Mouse (Mus musculus): ENCODE measurements around the gene Hsd11b2.

Gene Hsd11b2

GRCm38 (mm10) chr8:105527110-105527509 is 8.6 kb downstream of the Hsd11b2 start:
- DNase-seq (ENCODE audit: low read depth) = no peak

DNA sequence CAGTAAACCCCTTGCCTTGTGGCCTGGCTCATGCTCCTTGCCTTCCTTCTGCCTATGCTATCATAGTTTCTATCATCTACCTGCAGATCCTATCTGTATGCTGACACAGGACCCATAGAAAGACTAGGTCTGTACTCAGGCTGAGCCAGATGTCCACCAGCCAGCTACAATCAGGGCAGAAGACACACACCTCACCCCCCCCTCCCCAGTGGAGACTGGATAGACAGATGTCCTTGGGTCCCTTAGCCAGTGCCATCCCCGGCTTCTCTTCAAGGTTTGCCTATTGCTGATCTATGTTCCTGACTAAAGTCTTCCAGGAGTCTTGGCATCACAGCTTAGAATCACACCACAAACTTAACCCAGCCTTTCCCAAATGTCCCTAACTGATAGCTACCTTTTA is 9.7 kb downstream of the Hsd11b2 start:
- DNase-seq (ENCODE audit: low read depth) = no peak

- DNase-seq (ENCODE audit: low read depth) = no peak
Observed at GRCm38 (mm10) chr8:105529271-105529670, 10.7 kb downstream of the Hsd11b2 start.

GRCm38 (mm10) chr8:105531774-105532173 is 13.2 kb downstream of the Hsd11b2 start:
- DNase-seq (ENCODE audit: low read depth) = peak; percentile 48

DNA sequence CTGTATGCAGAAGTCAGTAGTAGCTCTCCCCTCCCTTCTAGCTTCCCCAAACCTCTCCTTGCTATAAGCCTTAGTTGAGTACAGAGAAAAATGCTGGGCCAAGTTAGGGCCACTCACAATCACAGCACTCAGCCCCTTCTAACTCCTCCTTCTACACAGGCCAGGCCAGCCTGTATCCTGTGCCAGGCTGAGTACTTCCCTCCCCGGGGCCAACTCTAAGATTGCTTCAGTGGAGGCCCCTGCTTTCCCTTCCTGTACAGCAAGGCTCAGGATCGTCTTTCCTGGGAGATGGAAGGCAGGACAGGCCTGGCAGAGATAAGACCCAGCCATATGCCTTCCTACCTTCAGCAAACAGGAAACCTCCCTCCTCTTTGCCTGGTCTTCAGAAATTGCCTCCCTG is 14.9 kb downstream of the Hsd11b2 start:
- DNase-seq (ENCODE audit: low read depth) = no peak

GRCm38 (mm10) chr8:105533892-105534329 is 15.4 kb downstream of the Hsd11b2 start:
- DNase-seq (ENCODE audit: low read depth) = peak; percentile 76

GRCm38 (mm10) chr8:105536546-105536945 is 18.0 kb downstream of the Hsd11b2 start:
- no peak for DNase-seq (ENCODE audit: low read depth)

GRCm38 (mm10) chr8:105537011-105537677 is 18.6 kb downstream of the Hsd11b2 start:
- DNase-seq (ENCODE audit: low read depth) = no peak

- no peak for DNase-seq (ENCODE audit: low read depth)
Observed at GRCm38 (mm10) chr8:105538940-105539339, 20.4 kb downstream of the Hsd11b2 start.

- DNase-seq (ENCODE audit: low read depth) = no peak
Observed at GRCm38 (mm10) chr8:105542032-105542656, 23.6 kb downstream of the Hsd11b2 start.

- no peak for DNase-seq (ENCODE audit: low read depth)
Observed at GRCm38 (mm10) chr8:105542808-105543207, 24.3 kb downstream of the Hsd11b2 start.

DNA sequence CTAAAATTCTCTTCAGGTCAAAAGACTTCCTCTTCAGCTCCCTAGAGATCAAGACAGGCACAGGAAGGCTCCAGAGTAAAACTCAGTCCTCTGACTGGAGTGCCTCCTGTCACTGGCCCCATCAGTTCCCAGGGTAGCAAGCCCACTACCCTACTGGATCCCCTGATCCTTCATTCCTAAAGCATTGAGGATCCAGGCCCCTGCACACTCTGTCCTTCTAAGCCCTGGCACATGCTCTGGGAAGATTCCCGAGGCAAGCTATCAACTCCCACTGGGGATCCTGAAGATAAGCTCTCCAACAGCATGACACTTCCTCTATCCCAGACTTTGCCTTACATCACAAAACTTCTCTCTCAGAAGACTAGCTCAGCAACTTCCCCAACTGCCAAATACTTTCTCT is 25.1 kb downstream of the Hsd11b2 start:
- DNase-seq (ENCODE audit: low read depth) = no peak

DNA sequence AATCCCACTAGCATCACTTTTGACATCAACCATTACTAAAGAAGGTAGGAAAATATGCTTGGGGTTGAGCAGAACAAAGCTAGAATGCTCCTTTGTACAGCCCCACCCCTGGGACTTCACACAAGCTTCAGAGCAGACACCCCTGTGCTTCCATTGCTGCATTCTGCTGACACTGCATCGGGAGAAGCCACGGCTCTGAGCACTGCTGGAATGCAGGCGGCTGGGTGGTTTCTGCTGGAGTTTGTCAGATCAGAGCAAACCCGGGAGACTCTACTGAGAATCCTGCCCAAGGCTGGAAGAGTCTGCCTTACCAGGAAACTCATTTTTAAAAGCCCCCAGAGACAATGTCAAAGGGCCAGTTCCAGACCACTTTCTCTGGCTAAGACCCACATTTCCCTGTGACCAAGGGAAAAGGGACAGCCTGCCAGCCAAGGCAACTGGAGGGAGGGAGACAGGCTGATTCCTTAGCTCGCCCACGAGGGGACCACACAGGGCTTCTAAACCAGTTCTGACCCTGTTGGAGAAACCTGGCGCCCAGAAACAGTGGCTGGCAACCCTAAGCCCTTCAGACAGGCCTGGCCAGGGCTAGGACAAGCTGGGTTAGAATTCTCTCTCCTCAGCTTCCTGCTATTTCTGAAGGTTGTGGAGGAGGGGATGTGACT is 26.1 kb downstream of the Hsd11b2 start:
- DNase-seq (ENCODE audit: low read depth) = no peak

- DNase-seq (ENCODE audit: low read depth) = no peak
Observed at GRCm38 (mm10) chr8:105545249-105545648, 26.7 kb downstream of the Hsd11b2 start.

GRCm38 (mm10) chr8:105546384-105547350 is 28.1 kb downstream of the Hsd11b2 start:
- DNase-seq (ENCODE audit: low read depth) = no peak

GRCm38 (mm10) chr8:105549506-105549905 is 31.0 kb downstream of the Hsd11b2 start:
- no peak for DNase-seq (ENCODE audit: low read depth)

GRCm38 (mm10) chr8:105550083-105550482 is 31.5 kb downstream of the Hsd11b2 start:
- DNase-seq (ENCODE audit: low read depth) = no peak

DNA sequence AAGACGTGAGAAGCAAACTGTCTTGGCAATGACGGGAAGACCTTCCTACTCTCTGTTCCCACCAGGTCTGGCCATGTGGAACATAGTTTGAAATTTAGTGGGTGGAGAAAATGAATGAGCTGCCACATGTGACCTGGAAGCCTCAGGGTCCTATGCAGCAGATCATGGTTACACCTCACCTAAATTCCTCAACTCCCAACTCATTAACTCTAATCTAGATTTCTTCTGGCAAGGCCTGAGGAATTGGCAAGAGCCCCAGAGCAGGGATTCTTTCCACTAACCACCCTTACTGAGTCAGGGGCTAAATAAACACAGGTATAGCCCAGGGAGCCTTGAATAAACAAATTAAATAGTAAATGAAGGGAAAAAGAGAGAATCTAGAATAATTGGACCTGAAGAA is 33.5 kb downstream of the Hsd11b2 start:
- DNase-seq (ENCODE audit: low read depth) = no peak

DNA sequence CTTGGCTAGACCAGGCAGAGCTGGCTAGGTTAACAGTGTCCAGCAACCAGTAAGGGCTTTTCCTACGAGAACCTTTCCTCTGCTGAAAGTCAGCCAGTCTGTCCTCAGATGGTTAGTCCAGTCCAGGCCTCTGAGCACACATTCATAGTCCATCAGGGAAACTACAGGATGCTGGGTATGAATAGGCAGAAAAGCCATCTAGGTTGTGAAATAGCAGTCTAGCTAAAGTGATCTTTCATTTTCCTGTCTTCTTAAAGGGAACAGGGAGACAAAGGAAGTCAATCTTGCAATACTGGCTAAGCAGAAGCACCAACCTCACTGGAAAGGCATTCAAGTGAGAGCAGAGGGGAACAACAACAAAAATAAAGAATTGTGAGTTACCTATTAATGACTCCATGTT is 34.3 kb downstream of the Hsd11b2 start:
- DNase-seq (ENCODE audit: low read depth) = no peak

DNA sequence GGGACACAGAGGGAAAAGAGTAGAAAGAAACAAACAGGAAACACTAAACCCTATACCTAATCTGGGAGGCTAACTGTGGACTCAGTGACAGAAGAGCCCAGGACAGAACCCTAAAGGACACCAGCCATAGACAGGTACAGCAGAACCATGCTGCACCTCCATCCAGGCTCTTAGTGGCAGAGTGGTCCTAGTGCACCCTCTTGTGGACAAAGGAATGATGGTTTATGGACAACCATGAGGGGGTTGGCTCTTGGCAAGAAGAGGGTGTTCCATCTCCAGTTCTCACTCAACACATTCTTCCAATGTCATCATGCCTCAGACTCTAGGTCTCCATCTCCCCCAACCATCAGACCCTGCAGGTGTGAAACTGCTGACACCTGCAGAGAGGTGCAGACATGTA is 35.5 kb downstream of the Hsd11b2 start:
- peak; percentile 72 for DNase-seq (ENCODE audit: low read depth)

DNA sequence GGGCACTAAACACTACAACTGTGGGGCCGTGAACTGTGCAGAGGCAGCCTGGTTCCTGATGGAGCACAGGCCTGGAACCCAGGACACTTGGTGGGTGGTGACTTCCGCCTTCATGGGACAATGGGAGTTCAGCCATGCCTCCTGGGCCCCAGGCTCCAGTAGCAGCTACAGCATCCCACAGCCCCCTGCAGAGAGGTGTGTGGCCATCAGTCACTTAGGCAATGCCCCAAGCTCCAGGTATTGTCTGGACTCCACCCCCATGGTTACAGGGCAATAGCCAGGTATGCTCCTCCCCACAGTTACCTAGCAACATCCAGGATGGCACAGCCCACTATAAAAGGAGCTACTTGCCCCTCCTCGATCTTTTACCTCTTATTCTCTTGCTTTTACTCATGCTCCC is 36.7 kb downstream of the Hsd11b2 start:
- no peak for DNase-seq (ENCODE audit: low read depth)

GRCm38 (mm10) chr8:105562863-105563262 is 44.3 kb downstream of the Hsd11b2 start:
- DNase-seq (ENCODE audit: low read depth) = no peak

Measured in induced T-regulatory cell, adult 2 months (primary cell).